Mouse (Mus musculus) brain, embryonic 14.5 days (tissue): ENCODE results near the gene Nynrin. TPM values are rescaled to one million over a fixed set of nuclear protein-coding genes. Genes with fewer than 3 reads are reported as not detected.

Source experiments
- DNase-seq: peaks from one replicate; pipeline ENCODE4 v3.0.0-alpha.2; 2011; ENCODE audit warnings: low read depth
- CTCF ChIP-seq: fragments of 200-500 bp; IDR thresholded peaks from 2 replicates; pipeline ENCODE4 v1.5.1; 2012; ENCODE audit warnings: inconsistent platforms, mild to moderate bottlenecking, moderate library complexity, borderline replicate concordance; ENCODE audit not compliant: insufficient read depth, insufficient read length; ENCODE audit errors: extremely low read depth
- POLR2A ChIP-seq: fragments of 200-500 bp; IDR thresholded peaks from 2 replicates; pipeline ENCODE4 v1.6.1; 2012; ENCODE audit warnings: mild to moderate bottlenecking, inconsistent platforms, borderline replicate concordance; ENCODE audit not compliant: poor library complexity, insufficient read depth, insufficient read length, severe bottlenecking; ENCODE audit errors: extremely low read depth
- polyA plus RNA-seq: library from polyadenylated mRNA; depleted of rRNA; stranded (reverse); fragments of >200 nt; gene quantifications from 2 replicates; pipeline ENCODE4 v1.2.3, GENCODE M21; 2012

Nynrin gene
- polyA plus RNA-seq, 1 experiment: 24.1 TPM

DNA sequence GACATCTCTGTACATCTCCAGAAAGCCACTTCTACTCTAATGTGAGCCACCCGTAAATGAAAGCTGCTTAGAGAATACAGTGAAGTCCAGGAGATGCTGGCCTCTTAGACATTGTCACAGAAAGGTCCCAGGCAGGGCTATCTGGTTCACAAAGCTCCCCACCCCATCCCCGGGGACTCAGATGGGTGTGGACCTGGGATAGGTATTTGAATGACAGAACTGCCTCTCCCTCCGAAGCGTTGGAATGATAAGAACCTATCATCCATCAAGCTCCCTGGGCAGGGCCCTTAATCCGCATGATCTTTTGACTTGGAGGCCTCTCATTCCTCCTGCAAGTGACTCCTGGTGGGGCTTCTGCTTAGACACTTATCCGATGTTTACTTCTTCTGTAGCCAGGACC lies 2.9 kb upstream of the Nynrin start:
- DNase-seq: no peak
- TF ChIP-seq CTCF (no peak), POLR2A (no peak)

- TF ChIP-seq CTCF (no peak), POLR2A (no peak)
- peak; percentile 90 for DNase-seq
Measured at GRCm38 (mm10) chr14:55852646-55853551, 911 bp upstream of the Nynrin start.

- DNase-seq: peak; percentile 57
- TF ChIP-seq POLR2A (no peak), CTCF (no peak)
Measured at GRCm38 (mm10) chr14:55854406-55855100, 743 bp downstream of the Nynrin start.

- TF ChIP-seq POLR2A (no peak), CTCF (no peak)
- DNase-seq: peak; percentile 73
Measured at GRCm38 (mm10) chr14:55855101-55855561, 1.3 kb downstream of the Nynrin start.

- no peak for DNase-seq
- TF ChIP-seq POLR2A (no peak), CTCF (no peak)
Measured at GRCm38 (mm10) chr14:55857588-55857987, 3.8 kb downstream of the Nynrin start.

GRCm38 (mm10) chr14:55862186-55862585 lies 8.4 kb downstream of the Nynrin start:
- TF ChIP-seq CTCF (no peak), POLR2A (no peak)
- DNase-seq: no peak

DNA sequence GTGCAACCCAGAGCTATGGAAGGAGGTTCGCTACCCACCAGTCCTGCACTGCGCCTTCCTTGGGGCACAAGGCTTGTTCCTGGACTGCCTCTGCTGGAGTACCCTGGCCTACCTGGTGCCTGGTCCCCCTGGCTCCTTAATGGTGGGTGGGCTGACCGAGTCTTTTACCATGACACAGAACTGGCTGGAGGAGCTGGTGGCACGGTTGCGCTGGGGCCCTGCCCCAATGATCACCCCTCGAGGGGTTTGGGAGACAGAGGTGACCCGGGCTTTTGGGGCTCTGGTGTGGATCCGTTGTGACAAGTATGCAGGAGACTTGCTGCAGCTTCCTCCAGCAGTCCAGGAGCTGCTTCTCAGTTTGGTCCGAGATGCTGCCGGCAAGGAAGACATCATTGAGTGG lies 9.2 kb downstream of the Nynrin start:
- TF ChIP-seq POLR2A (no peak), CTCF (no peak)
- DNase-seq: no peak

DNA sequence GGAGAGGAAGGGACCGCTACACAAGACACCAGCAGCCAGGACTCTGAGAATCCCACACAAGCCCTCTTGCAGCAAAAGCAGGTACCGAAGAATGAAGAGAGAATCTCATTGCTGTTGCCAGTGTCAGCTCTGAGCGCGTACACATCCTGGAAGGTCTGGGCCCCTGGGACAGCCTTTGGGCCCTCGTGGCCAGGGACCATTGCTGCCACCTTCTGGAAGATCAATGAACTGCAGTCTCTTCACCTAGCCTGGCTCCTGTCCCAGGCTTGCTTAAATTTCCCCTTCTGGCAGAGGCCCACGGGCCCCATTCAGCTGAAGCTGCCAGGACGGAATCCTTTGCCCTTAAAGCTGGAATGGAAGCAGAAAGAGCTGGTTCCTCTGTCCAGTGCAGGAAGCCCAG lies 10.0 kb downstream of the Nynrin start:
- TF ChIP-seq POLR2A: no peak
- TF ChIP-seq CTCF: peak; percentile 90
- peak; percentile 76 for DNase-seq

GRCm38 (mm10) chr14:55866962-55867361 lies 13.2 kb downstream of the Nynrin start:
- DNase-seq: peak; percentile 73
- TF ChIP-seq CTCF (peak; percentile 80; the same call in 1 of the 2 replicates), POLR2A (no peak)

- no peak for DNase-seq
- no peak for TF ChIP-seq POLR2A
- no peak for TF ChIP-seq CTCF
Measured at GRCm38 (mm10) chr14:55868230-55869026, 14.6 kb downstream of the Nynrin start.

GRCm38 (mm10) chr14:55869538-55869937 lies 15.7 kb downstream of the Nynrin start:
- no peak for DNase-seq

GRCm38 (mm10) chr14:55872039-55872438 lies 18.2 kb downstream of the Nynrin start:
- no peak for TF ChIP-seq CTCF
- no peak for TF ChIP-seq POLR2A
- no peak for DNase-seq

More at GRCm38 (mm10) chr14:55869538-55869937, 15.7 kb downstream of the Nynrin start:
- TF ChIP-seq CTCF (no peak), POLR2A (no peak)
